Mouse (Mus musculus) liver, adult 2 months (tissue): ENCODE results near the gene G6pc3. TPM values are rescaled to one million over a fixed set of nuclear protein-coding genes. Genes with fewer than 3 reads are reported as not detected.

Experiments
- DNase-seq: peaks from one replicate; pipeline ENCODE4 v3.0.0-alpha.2; 2011; ENCODE audit warnings: low read depth, low spot score; ENCODE audit errors: extremely low read depth
- H3K27ac ChIP-seq: fragments of 200-500 bp; replicated peaks from 2 replicates; pipeline ENCODE4 v1.5.1; 2012; ENCODE audit warnings: low read depth, mild to moderate bottlenecking, control low read depth, inconsistent platforms, low read length; ENCODE audit not compliant: insufficient read depth
- H3K27me3 ChIP-seq: fragments of 200-500 bp; 2 replicates; pipeline ENCODE4 v1.6.1; 2012; ENCODE audit warnings: mild to moderate bottlenecking, moderate library complexity, low read length, inconsistent platforms; ENCODE audit not compliant: control insufficient read depth, insufficient read depth
- H3K36me3 ChIP-seq: fragments of 200-500 bp; 2 replicates; pipeline ENCODE4 v1.6.1; 2012; ENCODE audit warnings: low read length, inconsistent platforms; ENCODE audit not compliant: control insufficient read depth, insufficient read depth
- H3K4me1 ChIP-seq: fragments of 200-500 bp; 2 replicates; pipeline ENCODE4 v1.6.1; 2011; ENCODE audit warnings: low read length; ENCODE audit not compliant: control insufficient read depth, insufficient read depth
- H3K4me3 ChIP-seq: fragments of 200-500 bp; 2 replicates; pipeline ENCODE4 v1.5.1; 2011; ENCODE audit warnings: low read depth, mild to moderate bottlenecking, control low read depth, low read length, moderate library complexity; ENCODE audit not compliant: insufficient read depth
- H3K79me2 ChIP-seq: fragments of 200-500 bp; 2 replicates; pipeline ENCODE4 v1.6.1; 2012; ENCODE audit warnings: inconsistent platforms, mild to moderate bottlenecking, low read length, moderate library complexity; ENCODE audit not compliant: control insufficient read depth, insufficient read depth
- H3K9ac ChIP-seq: fragments of 200-500 bp; 2 replicates; pipeline ENCODE4 v1.6.1; 2012; ENCODE audit warnings: low read depth, mild to moderate bottlenecking, control low read depth, inconsistent platforms, low read length
- CTCF ChIP-seq: fragments of 200-500 bp; IDR thresholded peaks from 2 replicates; pipeline ENCODE4 v1.5.1; 2011; ENCODE audit warnings: low read depth, low read length, control low read depth
- POLR2A ChIP-seq: fragments of 200-500 bp; IDR thresholded peaks from 2 replicates; pipeline ENCODE4 v1.6.1; 2011; ENCODE audit warnings: low read length, control low read depth; ENCODE audit not compliant: insufficient read depth; ENCODE audit errors: extremely low read depth
- WGBS: fragments of 180-500 bp; shearing (Covaris S2); methylation state at CpG from one replicate; pipeline ENCODE4 v1.1.7; 2018; 5-methylcytosine and 5-hydroxymethylcytosine counted together
- polyA plus RNA-seq: library from polyadenylated mRNA; depleted of rRNA; stranded (reverse); fragments of >200 nt; gene quantifications from 2 replicates; pipeline ENCODE4 v1.2.3, GENCODE M21; 2012
- total RNA-seq: library from RNA; depleted of rRNA; stranded (reverse); fragments of >200 nt; gene quantifications from 2 replicates; pipeline ENCODE4 v1.2.3, GENCODE M21; 2014

Gene G6pc3
- total and polyA plus RNA-seq, 2 experiments, result 2.8 to 25.9 TPM

GRCm38 (mm10) chr11:102206481-102206880, 17.1 kb downstream of the G6pc3 start:
- no peaks in the 10 kb centered on the region for H3K27me3 ChIP-seq
- peaks cover 17% of the 10 kb centered on the region for H3K4me1 ChIP-seq
- H3K4me3 ChIP-seq, result no peak overlapping the region
- no peak overlapping the region for H3K27ac ChIP-seq
- WGBS, result 94% methylated on average over 30 of the region's 30 CpGs
- H3K79me2 ChIP-seq, result peaks cover 42% of the 10 kb centered on the region
- H3K36me3 ChIP-seq, result peaks cover 7% of the 10 kb centered on the region
- no peak overlapping the region for H3K9ac ChIP-seq
- no peak for DNase-seq
- TF ChIP-seq POLR2A (no peak), CTCF (no peak)

- no peak for TF ChIP-seq CTCF
Measured at GRCm38 (mm10) chr11:102207825-102208777, 18.7 kb downstream of the G6pc3 start.

GRCm38 (mm10) chr11:102208846-102209245, 19.4 kb downstream of the G6pc3 start:
- no peak overlapping the region for H3K27ac ChIP-seq
- H3K27me3 ChIP-seq, result no peaks in the 10 kb centered on the region
- H3K79me2 ChIP-seq, result peaks cover 54% of the 10 kb centered on the region
- H3K9ac ChIP-seq, result no peak overlapping the region
- peaks cover 3% of the 10 kb centered on the region for H3K36me3 ChIP-seq
- WGBS, result 49% methylated on average over 4 of the region's 4 CpGs
- DNase-seq, result no peak
- TF ChIP-seq CTCF, result no peak
- no peak for TF ChIP-seq POLR2A
- no peak overlapping the region for H3K4me3 ChIP-seq
- H3K4me1 ChIP-seq, result peaks cover 29% of the 10 kb centered on the region

More at GRCm38 (mm10) chr11:102207825-102208777, 18.7 kb downstream of the G6pc3 start:
- H3K79me2 ChIP-seq, result peaks cover 48% of the 10 kb centered on the region
- no peak overlapping the region for H3K4me3 ChIP-seq
- peaks cover 5% of the 10 kb centered on the region for H3K36me3 ChIP-seq
- no peaks in the 10 kb centered on the region for H3K27me3 ChIP-seq
- H3K9ac ChIP-seq, result no peak overlapping the region
- H3K27ac ChIP-seq, result no peak overlapping the region
- 49% methylated on average over 11 of the region's 11 CpGs for WGBS
- no peak for DNase-seq
- H3K4me1 ChIP-seq, result peaks cover 23% of the 10 kb centered on the region

- peak; percentile 53 for DNase-seq
- TF ChIP-seq POLR2A (no peak), CTCF (peak; percentile 73)
- Histone ChIP-seq H3K4me1 (peaks cover 37% of the 10 kb centered on the region), H3K27me3 (no peaks in the 10 kb centered on the region), H3K36me3 (peaks cover 2% of the 10 kb centered on the region; the same call in 1 of the 2 replicates), H3K79me2 (peaks cover 63% of the 10 kb centered on the region), H3K4me3 (no peak overlapping the region), H3K27ac (no peak overlapping the region), H3K9ac (no peak overlapping the region)
- WGBS, result 13% methylated on average over 2 of the region's 2 CpGs
Measured at GRCm38 (mm10) chr11:102209742-102210141, 20.3 kb downstream of the G6pc3 start.

GRCm38 (mm10) chr11:102210185-102210584, 20.8 kb downstream of the G6pc3 start:
- no peak overlapping the region for H3K27ac ChIP-seq
- TF ChIP-seq CTCF (no peak), POLR2A (no peak)
- H3K79me2 ChIP-seq, result peaks cover 68% of the 10 kb centered on the region
- no peaks in the 10 kb centered on the region for H3K27me3 ChIP-seq
- no peak overlapping the region for H3K4me3 ChIP-seq
- peaks cover 2% of the 10 kb centered on the region; the same call in 1 of the 2 replicates for H3K36me3 ChIP-seq
- DNase-seq, result peak; percentile 42
- 31% methylated on average over 3 of the region's 3 CpGs for WGBS
- peaks cover 40% of the 10 kb centered on the region for H3K4me1 ChIP-seq
- H3K9ac ChIP-seq, result no peak overlapping the region

GRCm38 (mm10) chr11:102211011-102211410, 21.6 kb downstream of the G6pc3 start:
- Histone ChIP-seq H3K4me3 (no peak overlapping the region), H3K36me3 (peaks cover under 1% of the 10 kb centered on the region; the same call in 1 of the 2 replicates), H3K9ac (peak overlapping the region; percentile 5; the same call in 1 of the 2 replicates), H3K27ac (peak overlapping the region; percentile 61), H3K79me2 (peaks cover 75% of the 10 kb centered on the region), H3K27me3 (no peaks in the 10 kb centered on the region), H3K4me1 (peaks cover 48% of the 10 kb centered on the region)
- no peak for TF ChIP-seq POLR2A
- no peak for TF ChIP-seq CTCF
- DNase-seq, result peak; percentile 83
- WGBS, result 22% methylated on average over 5 of the region's 5 CpGs
